In the genomic region with DNA sequence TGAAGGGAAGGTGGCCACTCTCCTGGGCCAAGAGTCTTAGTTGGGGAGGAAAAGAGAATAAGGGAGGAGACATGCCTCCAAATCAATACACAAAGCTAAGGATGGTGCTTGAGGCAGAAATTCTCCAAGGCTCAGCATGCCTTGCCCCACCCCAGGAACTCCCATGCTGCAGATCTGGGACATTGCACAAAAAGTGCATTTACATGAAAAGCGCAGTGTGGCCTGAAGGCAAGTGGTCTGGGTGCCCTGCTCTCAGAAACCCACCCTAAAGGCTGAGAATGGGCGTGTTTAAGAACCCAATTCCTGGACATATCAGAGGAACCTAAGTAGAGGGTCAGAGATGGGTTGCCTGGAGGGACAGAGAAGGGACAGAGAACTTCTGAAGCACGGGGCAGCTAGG, we compare ENCODE assay signal across 15 mouse cellular contexts. TPM values are rescaled to one million over a fixed set of nuclear protein-coding genes. Genes with fewer than 3 reads are reported as not detected.
"Had no signal": no experiment of that assay in that cellular context is flagged by ENCODE, and none has a peak within 500 bp of the region (broad histone marks: within the 10 kb centered on the region; RNA-seq: fewer than 3 reads in every experiment).

No protein-coding gene starts in this region.

- H3K27ac ChIP-seq: kidney, postnatal 0 days; layer of hippocampus, adult 2 months; limb, embryonic 12.5 days; liver, embryonic 13.5 days; lung, embryonic 15.5 days; macrophage had no signal

- H3K9ac ChIP-seq: limb, embryonic 12.5 days; liver, embryonic 13.5 days; liver, postnatal 0 days; lung, embryonic 15.5 days; midbrain, embryonic 15.5 days had no signal

- DNase-seq: kidney, adult 9 months; liver; liver, embryonic 13.5 days; liver, postnatal 0 days; lung, postnatal 14 days; right cerebral cortex, postnatal 4 days; spleen, adult 18-20 months; thymus, adult 18-20 months; thymus, postnatal 14 days had no signal

- H3K27me3 ChIP-seq: limb, embryonic 12.5 days; liver, embryonic 13.5 days; lung, embryonic 15.5 days; midbrain, embryonic 15.5 days had no signal

- ATAC-seq: liver, postnatal 0 days; midbrain, embryonic 15.5 days had no signal

- H3K4me1 ChIP-seq: limb, embryonic 12.5 days; liver, embryonic 13.5 days; lung, embryonic 15.5 days had no signal

- H3K4me3 ChIP-seq: layer of hippocampus, adult 2 months; limb, embryonic 12.5 days; liver, embryonic 13.5 days; lung, embryonic 15.5 days; midbrain, embryonic 15.5 days had no signal

- H3K9me3 ChIP-seq: limb, embryonic 12.5 days; liver, embryonic 13.5 days; lung, embryonic 15.5 days; midbrain, embryonic 15.5 days had no signal

- H3K4me2 ChIP-seq: limb, embryonic 12.5 days; liver, embryonic 13.5 days; lung, embryonic 15.5 days; midbrain, embryonic 15.5 days had no signal

- H3K36me3 ChIP-seq: limb, embryonic 12.5 days; liver, embryonic 13.5 days; lung, embryonic 15.5 days; midbrain, embryonic 15.5 days had no signal

RNA-seq across cellular contexts. Expression of a gene that starts 45.9 kb away (rescaled TPM):
- polyA plus RNA-seq: kidney, postnatal 0 days; limb, embryonic 12.5 days; liver, embryonic 13.5 days; liver, postnatal 0 days; macrophage had no signal
